Comparison of ENCODE assay signal across 19 mouse cellular contexts in genomic region chr8:114384189-114384588, GRCm38 (mm10). TPM values are rescaled to one million over a fixed set of nuclear protein-coding genes. Genes with fewer than 3 reads are reported as not detected.
DNase-seq lines count a peak whose midpoint lies in the region.
"Had no signal": no experiment of that assay in that cellular context is flagged by ENCODE, and none has a peak within 500 bp of the region (broad histone marks: within the 10 kb centered on the region; RNA-seq: fewer than 3 reads in every experiment).

No protein-coding gene starts in this region.

- peak; percentile 22 for DNase-seq in heart, adult 11 months
- no peak for DNase-seq in heart, adult 18-20 months
- peak; percentile 87 for DNase-seq in R1 (ENCODE audit: low read depth, low spot score)
- DNase-seq in lung, postnatal 4 days: no peak
- no peak for DNase-seq in cerebellum, postnatal 25 days
- DNase-seq: adrenal gland, adult 8-10 months; adrenal gland, postnatal 14 days; adrenal gland, postnatal 36 days; B cell, adult 2 months; cerebellum, adult 11-12 months; cerebellum, adult 2 months; cerebellum, adult 9-10 months; cerebellum, postnatal 10 days; cerebellum, postnatal 36 days; embryo, embryonic 11 days had no signal

RNA-seq across cellular contexts. Expression of gene Clec3a, which starts 33.7 kb away (rescaled TPM):
- under 1 TPM in 1 of 2 experiments, not detected in 1; 0.65 TPM for total RNA-seq in heart, adult 18-20 months (2021)
- total RNA-seq: adrenal gland, adult 18-20 months; adrenal gland, adult 8-10 months; adrenal gland, postnatal 14 days; adrenal gland, postnatal 36 days; CH12.LX; common myeloid progenitor, adult 5-6 weeks; G1E had no signal

RNA-seq across cellular contexts. Expression of gene Wwox, which starts 55.3 kb away (rescaled TPM):
- 1 to 10 TPM; 3.8 to 5.3 TPM for total RNA-seq in heart, adult 18-20 months (2021)

Comparison
In these comparisons a context has a peak if more than half of its experiments do, and no peak if none do; other contexts are left out.
1. DNase-seq: peak in heart, adult 11 months (single experiment) and R1 (single experiment); none in heart, adult 18-20 months (0 of 2), lung, postnatal 4 days (0 of 2) and cerebellum, postnatal 25 days (0 of 2).